Comparison of ENCODE assay signal across 16 mouse cellular contexts in the genomic region with DNA sequence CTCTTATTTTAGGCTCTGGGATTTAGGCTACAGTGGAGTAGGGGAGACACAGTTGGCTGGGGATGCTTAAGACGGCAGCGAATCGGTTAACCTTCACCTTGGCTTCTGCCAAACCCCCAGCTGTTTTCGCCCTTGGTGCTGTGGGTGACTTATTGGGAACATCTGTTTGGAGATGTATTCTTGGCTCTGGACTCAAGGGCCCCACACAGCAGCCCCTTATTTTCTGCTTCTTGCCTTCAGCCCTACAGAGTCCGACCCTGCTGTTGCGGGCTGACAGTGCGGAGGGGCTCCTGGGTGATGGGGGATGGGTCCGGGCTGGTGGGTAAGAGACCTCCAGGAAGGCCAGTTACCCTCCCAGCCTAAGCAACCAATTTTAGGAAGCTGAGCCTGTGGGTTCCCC. TPM values are rescaled to one million over a fixed set of nuclear protein-coding genes. Genes with fewer than 3 reads are reported as not detected.
DNase-seq lines count a peak whose midpoint lies in the region; ATAC-seq and TF ChIP-seq lines count a peak whose summit lies in the region.
"Had no signal": no experiment of that assay in that cellular context is flagged by ENCODE, and none has a peak within 500 bp of the region (broad histone marks: within the 10 kb centered on the region; RNA-seq: fewer than 3 reads in every experiment).

No protein-coding gene starts in this region.

- H3K36me3 ChIP-seq in kidney, embryonic 16.5 days (ENCODE audit: insufficient read depth, low read length) = peaks cover 29% of the 10 kb centered on the region
- H3K36me3 ChIP-seq in stomach, embryonic 14.5 days (ENCODE audit: control insufficient read depth, insufficient read depth, low read length) = peaks cover 35% of the 10 kb centered on the region
- peaks cover 9% of the 10 kb centered on the region for H3K36me3 ChIP-seq in stomach, postnatal 0 days (ENCODE audit: control insufficient read depth, insufficient read depth, low read length)
- H3K36me3 ChIP-seq in limb, embryonic 10.5 days = peaks cover 89% of the 10 kb centered on the region
- H3K36me3 ChIP-seq: G1E; liver, embryonic 15.5 days; neural tube, embryonic 15.5 days had no signal

- H3K27ac ChIP-seq in kidney, embryonic 16.5 days (ENCODE audit: low read length) = no peak overlapping the region
- H3K27ac ChIP-seq in stomach, embryonic 14.5 days (ENCODE audit: low read length) = peak overlapping the region; percentile 36; the same call in 1 of the 2 replicates
- H3K27ac ChIP-seq in stomach, postnatal 0 days (replicated peaks) = no peak overlapping the region
- H3K27ac ChIP-seq in limb, embryonic 10.5 days = peak overlapping the region; percentile 61
- H3K27ac ChIP-seq: hindbrain, postnatal 0 days; liver, embryonic 15.5 days; neural tube, embryonic 15.5 days had no signal

- peak; percentile 40; the same call in 1 of the 2 replicates for ATAC-seq in kidney, embryonic 16.5 days (ENCODE audit: low FRiP score, low TSS enrichment)
- peak; percentile 73 for ATAC-seq in stomach, embryonic 14.5 days (ENCODE audit: insufficient number of reproducible peaks, insufficient read depth, low FRiP score, low read depth)
- ATAC-seq in stomach, postnatal 0 days (ENCODE audit: low FRiP score, low TSS enrichment) = no peak
- ATAC-seq: forebrain, postnatal 0 days; hindbrain, postnatal 0 days had no signal

- no peak for TF ChIP-seq EP300 in stomach, postnatal 0 days (optimal IDR thresholded peaks at IDR 0.05)

- H3K4me3 ChIP-seq in kidney, embryonic 16.5 days (ENCODE audit: low read length) = no peak overlapping the region
- no peak overlapping the region for H3K4me3 ChIP-seq in stomach, embryonic 14.5 days (ENCODE audit: low read depth, low read length)
- H3K4me3 ChIP-seq in stomach, postnatal 0 days (ENCODE audit: low read depth, low read length) = no peak overlapping the region
- H3K4me3 ChIP-seq in limb, embryonic 10.5 days = no peak overlapping the region
- H3K4me3 ChIP-seq: liver, embryonic 15.5 days; neural tube, embryonic 15.5 days had no signal

- 63% methylated on average over 8 of the region's 8 CpGs for WGBS in kidney, embryonic 16.5 days
- 60% methylated on average over 8 of the region's 8 CpGs for WGBS in stomach, embryonic 14.5 days
- WGBS in stomach, postnatal 0 days = 65% methylated on average over 8 of the region's 8 CpGs
- 61% methylated on average over 8 of the region's 8 CpGs for WGBS in limb, embryonic 10.5 days

- peaks cover 5% of the 10 kb centered on the region; the same call in 1 of the 2 replicates for H3K4me1 ChIP-seq in kidney, embryonic 16.5 days (ENCODE audit: insufficient read depth, low read length)
- 0 out of 2 replicates have a peak, but pooled peaks cover 7% of the 10 kb centered on the region for H3K4me1 ChIP-seq in stomach, embryonic 14.5 days (ENCODE audit: control insufficient read depth, insufficient read depth, low read length)
- no peaks in the 10 kb centered on the region for H3K4me1 ChIP-seq in stomach, postnatal 0 days (replicated peaks; ENCODE audit: control insufficient read depth, insufficient read depth)
- peaks cover 36% of the 10 kb centered on the region for H3K4me1 ChIP-seq in limb, embryonic 10.5 days
- H3K4me1 ChIP-seq: liver, embryonic 15.5 days; neural tube, embryonic 15.5 days had no signal

- no peak overlapping the region for H3K9ac ChIP-seq in kidney, embryonic 16.5 days (replicated peaks; ENCODE audit: low read length)
- H3K9ac ChIP-seq in stomach, embryonic 14.5 days (replicated peaks; ENCODE audit: low read depth, low read length) = no peak overlapping the region
- H3K9ac ChIP-seq in stomach, postnatal 0 days (ENCODE audit: low read length) = no peak overlapping the region
- H3K9ac ChIP-seq: forebrain, postnatal 0 days; liver, embryonic 15.5 days; neural tube, embryonic 15.5 days had no signal

- H3K4me2 ChIP-seq in kidney, embryonic 16.5 days (replicated peaks; ENCODE audit: low read depth, low read length) = no peak overlapping the region
- H3K4me2 ChIP-seq in stomach, embryonic 14.5 days (replicated peaks; ENCODE audit: low read depth, low read length) = no peak overlapping the region
- H3K4me2 ChIP-seq in stomach, postnatal 0 days (replicated peaks; ENCODE audit: low read depth) = no peak overlapping the region; the same call in 1 of the 2 replicates
- H3K4me2 ChIP-seq: liver, embryonic 15.5 days; neural tube, embryonic 15.5 days had no signal

- no peak for TF ChIP-seq CTCF in stomach, postnatal 0 days (IDR thresholded peaks at IDR 0.05; ENCODE audit: low read depth)

- no peaks in the 10 kb centered on the region for H3K9me3 ChIP-seq in kidney, embryonic 16.5 days (ENCODE audit: low read length)
- no peaks in the 10 kb centered on the region for H3K9me3 ChIP-seq in stomach, embryonic 14.5 days (ENCODE audit: control insufficient read depth, low read depth, low read length)
- no peaks in the 10 kb centered on the region for H3K9me3 ChIP-seq in stomach, postnatal 0 days (ENCODE audit: control insufficient read depth, low read length)
- no peaks in the 10 kb centered on the region for H3K9me3 ChIP-seq in limb, embryonic 10.5 days (replicated peaks)
- H3K9me3 ChIP-seq: G1E; liver, embryonic 15.5 days; neural tube, embryonic 15.5 days had no signal

- H3K27me3 ChIP-seq in kidney, embryonic 16.5 days (ENCODE audit: insufficient read depth, low read length) = no peaks in the 10 kb centered on the region
- H3K27me3 ChIP-seq in stomach, embryonic 14.5 days (ENCODE audit: control insufficient read depth, insufficient read depth, low read length) = no peaks in the 10 kb centered on the region
- no peaks in the 10 kb centered on the region for H3K27me3 ChIP-seq in stomach, postnatal 0 days (ENCODE audit: control insufficient read depth, insufficient read depth, low read length)
- 0 out of 2 replicates have a peak, but pooled peaks cover 5% of the 10 kb centered on the region for H3K27me3 ChIP-seq in limb, embryonic 10.5 days (ENCODE audit: low read depth, poor library complexity, severe bottlenecking)
- H3K27me3 ChIP-seq: liver, embryonic 15.5 days had no signal

- DNase-seq in kidney, postnatal 25 days = no peak
- no peak for DNase-seq in stomach, postnatal 0 days (ENCODE audit: low spot score)
- DNase-seq in limb, embryonic 10.5 days (ENCODE audit: low spot score) = no peak
- DNase-seq in spleen, adult 12 weeks (ENCODE audit: low spot score) = no peak
- DNase-seq in layer of hippocampus, adult 9-11 months = no peak
- DNase-seq: cerebellum, adult 11-12 months; forebrain, postnatal 0 days; gastrocnemius, postnatal 10 days; kidney, postnatal 14 days; thymus, postnatal 4 days had no signal

RNA-seq across cellular contexts. Expression of a gene that starts 13.2 kb away (rescaled TPM):
- 13.9 and 14.0 TPM in 2 replicates for polyA plus RNA-seq in kidney, embryonic 16.5 days (2015; fragmentation: Nextera tagmentation; extraction: Ambion mirVana)
- 31.8 and 32.0 TPM in 2 replicates for polyA plus RNA-seq in stomach, embryonic 14.5 days (2014; fragmentation: Nextera tagmentation; extraction: Ambion mirVana)
- polyA plus RNA-seq in stomach, postnatal 0 days (2015; fragmentation: Nextera tagmentation; extraction: Ambion mirVana) = 6.2 and 6.3 TPM in 2 replicates
- polyA plus RNA-seq in limb, embryonic 10.5 days (2016; fragmentation: Nextera tagmentation; extraction: Ambion mirVana) = 18.9 and 21.6 TPM in 2 replicates
- polyA plus RNA-seq: G1E had no signal

Comparison
In these comparisons a context has a peak if more than half of its experiments do, and no peak if none do; other contexts are left out.
1. H3K27ac ChIP-seq: peak in stomach, embryonic 14.5 days (single experiment) and limb, embryonic 10.5 days (single experiment); none in kidney, embryonic 16.5 days (single experiment) and stomach, postnatal 0 days (single experiment).